Mouse (Mus musculus) heart, adult 11 months (tissue): ENCODE results near the gene Aqp6.

Source experiments
- DNase-seq: peaks from one replicate; pipeline ENCODE4 v3.0.0; 2022

Gene Aqp6

GRCm38 (mm10) chr15:99599245-99600070 is 1.7 kb upstream of the Aqp6 start:
- no peak for DNase-seq

GRCm38 (mm10) chr15:99601823-99602120 is 572 bp downstream of the Aqp6 start:
- DNase-seq, result no peak

- DNase-seq, result no peak
Measured at GRCm38 (mm10) chr15:99602206-99602820, 1.1 kb downstream of the Aqp6 start.

DNA sequence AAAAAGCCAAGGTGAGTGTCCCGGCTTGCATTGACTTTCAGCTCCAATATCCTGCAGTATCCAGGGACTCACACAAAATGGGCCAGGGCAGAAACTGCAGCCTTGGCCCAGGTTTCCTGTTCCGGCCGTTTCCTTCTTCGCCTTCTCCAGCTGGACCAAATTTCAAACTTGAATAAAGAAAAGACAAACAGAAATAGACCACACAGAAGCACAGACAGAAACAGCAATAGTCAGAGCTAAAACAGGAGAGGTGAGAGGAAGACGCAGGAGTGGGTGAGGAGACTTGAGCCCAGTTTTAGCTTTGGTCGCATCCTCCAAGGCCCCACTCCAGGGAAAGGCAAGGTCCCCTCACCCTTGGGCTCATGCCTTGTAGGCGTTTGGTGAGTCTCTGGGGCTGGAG is 2.0 kb downstream of the Aqp6 start:
- no peak for DNase-seq

DNA sequence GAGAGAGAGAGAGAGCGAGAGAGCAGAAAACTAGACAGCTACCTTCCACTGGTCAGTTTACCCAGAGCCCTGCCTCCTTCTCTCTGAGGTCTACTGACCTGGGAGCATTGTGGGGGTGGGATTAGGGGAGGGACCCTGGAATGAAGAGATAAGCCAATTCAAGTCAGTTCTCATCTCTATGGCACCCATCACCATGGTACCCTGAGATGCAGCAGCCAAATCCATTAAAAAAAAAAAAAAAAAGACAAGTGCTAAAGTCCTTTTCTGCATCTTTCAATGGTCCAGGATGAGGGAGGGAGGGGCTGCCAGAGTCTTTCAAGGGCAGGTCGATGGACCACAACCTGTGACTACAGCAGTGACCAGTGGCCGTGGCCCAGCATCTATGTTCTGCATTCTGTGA is 4.4 kb downstream of the Aqp6 start:
- DNase-seq, result no peak

DNA sequence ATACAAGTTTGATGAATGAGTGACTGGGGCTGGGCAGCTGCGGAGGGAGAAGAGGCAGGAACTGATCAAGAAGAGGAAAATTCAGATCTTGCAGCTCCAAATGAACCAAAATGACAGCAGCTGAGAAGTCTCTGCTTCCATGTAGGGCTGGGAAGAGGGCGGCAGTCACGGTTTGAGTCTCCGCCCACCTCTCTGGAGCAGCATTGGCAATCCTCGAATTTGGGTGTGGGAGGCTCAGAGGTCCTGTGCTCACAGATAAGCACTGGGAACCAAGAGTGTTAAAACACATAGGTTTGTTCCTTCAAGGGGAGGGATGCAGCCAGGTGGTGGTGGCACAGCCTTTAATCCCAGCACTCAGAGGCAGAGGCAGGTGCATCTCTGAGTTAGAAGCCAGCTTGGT is 5.3 kb downstream of the Aqp6 start:
- no peak for DNase-seq

- no peak for DNase-seq
Measured at GRCm38 (mm10) chr15:99607388-99608113, 6.4 kb downstream of the Aqp6 start.

- no peak for DNase-seq
Measured at GRCm38 (mm10) chr15:99608382-99609125, 7.4 kb downstream of the Aqp6 start.

DNA sequence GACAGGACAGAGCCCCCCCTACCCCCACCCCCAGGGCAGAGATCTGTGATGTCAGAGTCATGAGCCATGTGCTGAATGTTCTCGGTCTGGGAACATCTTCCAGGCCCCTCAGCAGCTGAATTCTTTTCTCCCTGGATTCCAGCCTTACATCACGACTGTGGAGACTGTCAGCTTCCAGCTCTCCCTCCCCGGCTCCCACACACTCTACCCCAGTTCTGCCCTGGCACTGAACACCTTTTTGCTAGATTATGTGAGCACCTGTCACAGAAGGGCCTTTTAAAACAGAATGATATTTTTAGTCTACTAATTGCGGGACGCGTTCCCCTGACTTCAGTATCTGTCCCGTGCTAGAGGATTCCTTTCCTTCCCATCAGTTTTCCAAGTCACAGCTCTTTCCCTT is 10.4 kb downstream of the Aqp6 start:
- no peak for DNase-seq

- DNase-seq, result no peak
Measured at GRCm38 (mm10) chr15:99614273-99614672, 13.1 kb downstream of the Aqp6 start.

DNA sequence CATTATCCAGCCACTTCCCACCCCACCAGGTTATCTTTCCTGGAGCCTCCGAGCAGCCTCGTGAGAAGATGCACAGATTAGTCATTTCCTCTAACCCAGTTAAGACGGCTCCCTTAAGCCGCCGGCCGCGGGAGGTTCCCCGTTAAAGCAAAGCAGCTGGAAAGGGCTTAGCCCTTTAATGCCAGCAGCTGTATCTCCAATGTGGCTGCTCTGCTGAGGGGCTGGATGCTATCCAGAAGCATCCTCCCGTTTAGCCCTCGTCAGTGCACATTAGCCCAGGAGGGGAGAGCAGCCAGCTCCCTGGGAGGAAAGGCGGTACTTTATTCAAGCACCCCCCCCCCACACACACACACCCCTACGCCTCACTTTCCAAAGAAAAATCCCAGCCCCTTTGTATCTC is 13.6 kb downstream of the Aqp6 start:
- peak; percentile 91 for DNase-seq

GRCm38 (mm10) chr15:99615246-99615645 is 14.0 kb downstream of the Aqp6 start:
- no peak for DNase-seq

DNA sequence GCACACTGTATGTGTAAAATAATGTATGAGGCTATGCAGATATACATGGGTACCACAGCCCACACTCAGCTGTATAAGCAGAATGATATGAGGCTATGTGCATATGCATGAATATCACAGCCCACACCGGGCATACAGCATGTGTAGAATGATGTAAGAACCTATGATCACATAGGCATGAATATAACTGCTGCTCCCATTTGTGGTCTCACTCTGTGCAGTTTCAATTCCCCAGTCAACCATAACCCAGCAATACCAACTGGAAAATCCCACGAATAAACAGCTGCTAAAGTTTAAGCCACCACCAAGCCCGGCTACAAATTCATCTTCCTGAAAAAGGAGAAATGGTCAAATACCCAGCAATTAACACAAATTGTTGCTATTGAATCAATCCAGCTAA is 17.4 kb downstream of the Aqp6 start:
- no peak for DNase-seq

- no peak for DNase-seq
Measured at GRCm38 (mm10) chr15:99619821-99620220, 18.6 kb downstream of the Aqp6 start.

- DNase-seq, result no peak
Measured at GRCm38 (mm10) chr15:99622063-99622462, 20.9 kb downstream of the Aqp6 start.

- no peak for DNase-seq
Measured at GRCm38 (mm10) chr15:99631618-99632017, 30.4 kb downstream of the Aqp6 start.

- no peak for DNase-seq
Measured at GRCm38 (mm10) chr15:99634702-99635101, 33.5 kb downstream of the Aqp6 start.

- no peak for DNase-seq
Measured at GRCm38 (mm10) chr15:99637405-99638123, 36.4 kb downstream of the Aqp6 start.

DNA sequence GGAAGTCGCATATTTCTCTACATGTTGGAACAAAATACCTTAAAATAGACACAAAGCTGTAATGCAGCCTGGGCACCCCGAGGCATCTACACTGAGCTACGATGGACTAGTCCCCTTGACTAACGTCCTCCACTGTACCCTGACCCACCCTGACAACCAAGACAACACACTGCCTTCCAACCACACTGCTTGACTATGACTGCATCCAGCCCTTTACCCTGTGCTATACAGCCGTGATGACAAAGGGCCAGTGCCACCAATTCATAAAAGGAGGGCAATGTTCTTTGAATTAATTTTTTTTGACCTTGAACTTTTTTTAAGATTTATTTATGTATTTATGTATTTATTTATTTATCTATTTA is 36.9 kb downstream of the Aqp6 start:
- DNase-seq, result no peak

DNA sequence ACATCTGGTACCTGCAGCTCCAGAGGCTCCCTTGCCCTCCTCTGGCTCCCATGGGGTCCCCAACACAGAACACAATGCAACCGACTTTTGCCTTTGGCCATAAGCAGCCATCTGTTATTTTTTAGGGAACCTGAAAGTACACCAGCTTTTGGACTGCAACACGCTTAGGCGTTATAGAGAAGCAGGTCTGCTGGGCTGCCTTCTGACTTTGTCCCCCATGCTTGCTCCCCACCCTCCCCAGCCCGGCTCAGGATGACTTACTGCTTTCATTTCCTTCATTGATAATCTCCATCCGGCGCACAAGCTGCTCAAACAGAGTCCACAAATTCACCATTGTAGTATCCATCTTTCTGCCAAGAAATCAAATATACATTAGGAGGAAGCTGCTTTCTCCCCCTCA is 41.4 kb downstream of the Aqp6 start:
- no peak for DNase-seq

GRCm38 (mm10) chr15:99643832-99644231 is 42.6 kb downstream of the Aqp6 start:
- no peak for DNase-seq

- peak; percentile 90 for DNase-seq
Measured at GRCm38 (mm10) chr15:99644776-99645175, 43.6 kb downstream of the Aqp6 start.

GRCm38 (mm10) chr15:99648326-99648725 is 47.1 kb downstream of the Aqp6 start:
- peak; percentile 84 for DNase-seq
